Mouse (Mus musculus): ENCODE measurements at regions not wholly inside any gene's neighbourhood (a gene's known extent, or its start where the extent isn't known, plus 50 kb on each side); places are given as distances from the start of the nearest gene placed in this dataset.
A peak's percentile ranks its signal among the peaks of the same experiment; 100 is the strongest.

- peaks cover 57% of the 10 kb centered on the region for H3K4me1 ChIP-seq
- peak; percentile 64 for ATAC-seq (ENCODE audit: insufficient number of reproducible peaks, low FRiP score, low TSS enrichment, low read depth)
Observed at GRCm38 (mm10) chr12:79974530-79974929, 138.3 kb downstream of the Zfp36l1 start.

GRCm38 (mm10) chr12:79973566-79974230 lies 139.1 kb downstream of the Zfp36l1 start:
- no peak overlapping the region for H3K4me2 ChIP-seq (replicated peaks)
- peaks cover 66% of the 10 kb centered on the region for H3K4me1 ChIP-seq
- peak overlapping the region; percentile 92 for H3K27ac ChIP-seq (replicated peaks)
- H3K4me3 ChIP-seq (replicated peaks): no peak overlapping the region
- WGBS: 69% methylated on average over 7 of the region's 7 CpGs
- no peaks in the 10 kb centered on the region for H3K27me3 ChIP-seq
- H3K9me3 ChIP-seq (replicated peaks): no peaks in the 10 kb centered on the region
- no peak for ATAC-seq (ENCODE audit: insufficient number of reproducible peaks, low FRiP score, low TSS enrichment, low read depth)
- no peak overlapping the region for H3K9ac ChIP-seq
- no peaks in the 10 kb centered on the region for H3K36me3 ChIP-seq

More at GRCm38 (mm10) chr12:79974530-79974929, 138.3 kb downstream of the Zfp36l1 start:
- Histone ChIP-seq H3K27ac (replicated peaks) (peak overlapping the region; percentile 92), H3K9ac (no peak overlapping the region), H3K27me3 (no peaks in the 10 kb centered on the region), H3K9me3 (replicated peaks) (no peaks in the 10 kb centered on the region), H3K36me3 (no peaks in the 10 kb centered on the region), H3K4me2 (replicated peaks) (no peak overlapping the region), H3K4me3 (replicated peaks) (no peak overlapping the region)
- WGBS: 15% methylated on average over 7 of the region's 7 CpGs

- 44% methylated on average over 5 of the region's 5 CpGs for WGBS
- Histone ChIP-seq H3K4me2 (replicated peaks) (no peak overlapping the region), H3K4me3 (replicated peaks) (no peak overlapping the region), H3K4me1 (peaks cover 84% of the 10 kb centered on the region), H3K9me3 (replicated peaks) (no peaks in the 10 kb centered on the region), H3K27me3 (no peaks in the 10 kb centered on the region), H3K27ac (replicated peaks) (peak overlapping the region; percentile 92), H3K9ac (no peak overlapping the region), H3K36me3 (no peaks in the 10 kb centered on the region)
- no peak for ATAC-seq (ENCODE audit: insufficient number of reproducible peaks, low FRiP score, low TSS enrichment, low read depth)
Observed at GRCm38 (mm10) chr12:79970981-79971390, 141.8 kb downstream of the Zfp36l1 start.

GRCm38 (mm10) chr12:79970227-79970901 lies 142.4 kb downstream of the Zfp36l1 start:
- H3K36me3 ChIP-seq: no peaks in the 10 kb centered on the region
- H3K4me1 ChIP-seq: peaks cover 84% of the 10 kb centered on the region
- H3K4me3 ChIP-seq (replicated peaks): no peak overlapping the region
- no peaks in the 10 kb centered on the region for H3K9me3 ChIP-seq (replicated peaks)
- peak overlapping the region; percentile 92 for H3K27ac ChIP-seq (replicated peaks)
- peak; percentile 58; the same call in 1 of the 2 replicates for ATAC-seq (ENCODE audit: insufficient number of reproducible peaks, low FRiP score, low TSS enrichment, low read depth)
- H3K27me3 ChIP-seq: no peaks in the 10 kb centered on the region
- 28% methylated on average over 13 of the region's 13 CpGs for WGBS
- H3K4me2 ChIP-seq (replicated peaks): peak overlapping the region; percentile 2; the same call in 1 of the 2 replicates
- H3K9ac ChIP-seq: peak overlapping the region; percentile 9; the same call in 1 of the 2 replicates

- H3K27ac ChIP-seq (replicated peaks): peak overlapping the region; percentile 92
- no peak overlapping the region for H3K4me3 ChIP-seq (replicated peaks)
- 85% methylated on average over 3 of the region's 3 CpGs for WGBS
- no peaks in the 10 kb centered on the region for H3K36me3 ChIP-seq
- H3K4me2 ChIP-seq (replicated peaks): peak overlapping the region; percentile 2; the same call in 1 of the 2 replicates
- H3K4me1 ChIP-seq: peaks cover 83% of the 10 kb centered on the region
- ATAC-seq (ENCODE audit: insufficient number of reproducible peaks, low FRiP score, low TSS enrichment, low read depth): no peak
- H3K27me3 ChIP-seq: no peaks in the 10 kb centered on the region
- H3K9me3 ChIP-seq (replicated peaks): no peaks in the 10 kb centered on the region
- no peak overlapping the region for H3K9ac ChIP-seq
Observed at GRCm38 (mm10) chr12:79969346-79970226, 143.2 kb downstream of the Zfp36l1 start.

- ATAC-seq (ENCODE audit: insufficient number of reproducible peaks, low FRiP score, low TSS enrichment, low read depth): no peak
- H3K9me3 ChIP-seq (replicated peaks): no peaks in the 10 kb centered on the region
- no peak overlapping the region for H3K4me2 ChIP-seq (replicated peaks)
- no peaks in the 10 kb centered on the region for H3K27me3 ChIP-seq
- H3K4me3 ChIP-seq (replicated peaks): no peak overlapping the region
- no peak overlapping the region for H3K9ac ChIP-seq
- WGBS: 57% methylated on average over 3 of the region's 3 CpGs
- no peaks in the 10 kb centered on the region for H3K36me3 ChIP-seq
- peak overlapping the region; percentile 60 for H3K27ac ChIP-seq (replicated peaks)
- peaks cover 76% of the 10 kb centered on the region for H3K4me1 ChIP-seq
Observed at GRCm38 (mm10) chr12:79968676-79969075, 144.1 kb downstream of the Zfp36l1 start.

GRCm38 (mm10) chr12:79967491-79968255 lies 145.1 kb downstream of the Zfp36l1 start:
- H3K4me1 ChIP-seq: peaks cover 73% of the 10 kb centered on the region
- no peak overlapping the region for H3K9ac ChIP-seq
- peak overlapping the region; percentile 79; the same call in 1 of the 2 replicates for H3K27ac ChIP-seq (replicated peaks)

GRCm38 (mm10) chr12:79966621-79967490 lies 146.0 kb downstream of the Zfp36l1 start:
- H3K27me3 ChIP-seq: no peaks in the 10 kb centered on the region
- H3K36me3 ChIP-seq: no peaks in the 10 kb centered on the region
- 52% methylated on average over 12 of the region's 12 CpGs for WGBS
- ATAC-seq (ENCODE audit: insufficient number of reproducible peaks, low FRiP score, low TSS enrichment, low read depth): no peak
- H3K4me2 ChIP-seq (replicated peaks): no peak overlapping the region
- peaks cover 68% of the 10 kb centered on the region for H3K4me1 ChIP-seq
- H3K9me3 ChIP-seq (replicated peaks): no peaks in the 10 kb centered on the region
- H3K9ac ChIP-seq: no peak overlapping the region
- H3K27ac ChIP-seq (replicated peaks): peak overlapping the region; percentile 79
- no peak overlapping the region for H3K4me3 ChIP-seq (replicated peaks)

More at GRCm38 (mm10) chr12:79967491-79968255, 145.1 kb downstream of the Zfp36l1 start:
- no peak overlapping the region for H3K4me2 ChIP-seq (replicated peaks)
- ATAC-seq (ENCODE audit: insufficient number of reproducible peaks, low FRiP score, low TSS enrichment, low read depth): no peak
- H3K4me3 ChIP-seq (replicated peaks): no peak overlapping the region
- H3K27me3 ChIP-seq: no peaks in the 10 kb centered on the region
- H3K36me3 ChIP-seq: no peaks in the 10 kb centered on the region
- 63% methylated on average over 11 of the region's 11 CpGs for WGBS
- H3K9me3 ChIP-seq (replicated peaks): no peaks in the 10 kb centered on the region

GRCm38 (mm10) chr12:79966289-79966615 lies 146.6 kb downstream of the Zfp36l1 start:
- H3K36me3 ChIP-seq: no peaks in the 10 kb centered on the region
- ATAC-seq (ENCODE audit: insufficient number of reproducible peaks, low FRiP score, low TSS enrichment, low read depth): no peak

More at GRCm38 (mm10) chr12:79966289-79966615, 146.6 kb downstream of the Zfp36l1 start:
- Histone ChIP-seq H3K27me3 (no peaks in the 10 kb centered on the region), H3K4me3 (replicated peaks) (no peak overlapping the region), H3K4me2 (replicated peaks) (peak overlapping the region; percentile 63; the same call in 1 of the 2 replicates), H3K9ac (no peak overlapping the region), H3K9me3 (replicated peaks) (no peaks in the 10 kb centered on the region), H3K4me1 (peaks cover 62% of the 10 kb centered on the region), H3K27ac (replicated peaks) (peak overlapping the region; percentile 79)
- WGBS: 61% methylated on average over 6 of the region's 6 CpGs
